Mouse (Mus musculus): ENCODE data around the gene Tec. TPM values are rescaled to one million over a fixed set of nuclear protein-coding genes. Genes with fewer than 3 reads are reported as not detected.

Gene Tec
- polyA plus RNA-seq, 1 experiment from 2014 or later, result 10.0 TPM

Other genes starting within 250 kb of the Tec start
- not detected in 2 replicates for gene Cnga1, start 224.2 kb downstream of the Tec start, polyA plus RNA-seq (2015; fragmentation: Nextera tagmentation; extraction: Ambion mirVana)
- 1.2 and 1.9 TPM in 2 replicates for gene Nipal1, start 220.7 kb downstream of the Tec start, polyA plus RNA-seq (2015; fragmentation: Nextera tagmentation; extraction: Ambion mirVana)
- 0.08 and 0.11 TPM in 2 replicates for gene Txk, start 115.7 kb downstream of the Tec start, polyA plus RNA-seq (2015; fragmentation: Nextera tagmentation; extraction: Ambion mirVana)
- gene Slain2, start 45.8 kb upstream of the Tec start, polyA plus RNA-seq (2015; fragmentation: Nextera tagmentation; extraction: Ambion mirVana), result 17.4 and 19.5 TPM in 2 replicates
- gene Gm10135, start 106.2 kb upstream of the Tec start, polyA plus RNA-seq (2015; fragmentation: Nextera tagmentation; extraction: Ambion mirVana), result not detected in 2 replicates
- gene Slc10a4, start 138.4 kb upstream of the Tec start, polyA plus RNA-seq (2015; fragmentation: Nextera tagmentation; extraction: Ambion mirVana), result 38.5 and 42.5 TPM in 2 replicates